Mouse (Mus musculus) heart, embryonic 13.5 days (tissue): ENCODE data around the gene Vwa8. TPM values are rescaled to one million over a fixed set of nuclear protein-coding genes. Genes with fewer than 3 reads are reported as not detected.

Source experiments
- ATAC-seq: fragments of 200-750 bp; cut with Nextera tagmentation; 2 replicates; pipeline ENCODE4 v1.8.0; 2017; ENCODE audit warnings: moderate TSS enrichment; ENCODE audit not compliant: insufficient number of reproducible peaks, low FRiP score, low TSS enrichment; ENCODE audit errors: extremely low read depth
- H3K27ac ChIP-seq: fragments of 300-500 bp; sonication (generic); replicated peaks from 2 replicates; pipeline ENCODE4 v1.5.1; 2015; ENCODE audit warnings: moderate library complexity, mild to moderate bottlenecking, inconsistent platforms
- H3K27me3 ChIP-seq: fragments of 300-500 bp; sonication (generic); replicated peaks from 2 replicates; pipeline ENCODE4 v1.6.1; 2015; ENCODE audit warnings: mild to moderate bottlenecking, inconsistent platforms
- H3K36me3 ChIP-seq: fragments of 300-500 bp; sonication (generic); 2 replicates; pipeline ENCODE4 v1.6.1; 2015; ENCODE audit warnings: mild to moderate bottlenecking, inconsistent platforms
- H3K4me1 ChIP-seq: fragments of 300-500 bp; sonication (generic); 2 replicates; pipeline ENCODE4 v1.6.1; 2015; ENCODE audit warnings: inconsistent platforms
- H3K4me2 ChIP-seq: fragments of 300-500 bp; sonication (generic); 2 replicates; pipeline ENCODE4 v1.6.1; 2015; ENCODE audit warnings: inconsistent platforms, mild to moderate bottlenecking, moderate library complexity
- H3K4me3 ChIP-seq: fragments of 300-500 bp; sonication (generic); 2 replicates; pipeline ENCODE4 v1.5.1; 2015; ENCODE audit warnings: moderate library complexity, mild to moderate bottlenecking, inconsistent platforms
- H3K9ac ChIP-seq: fragments of 300-500 bp; sonication (generic); 2 replicates; pipeline ENCODE4 v1.6.1; 2015; ENCODE audit warnings: inconsistent platforms, mild to moderate bottlenecking, moderate library complexity
- H3K9me3 ChIP-seq: fragments of 300-500 bp; sonication (generic); 2 replicates; pipeline ENCODE4 v1.6.1; 2016; ENCODE audit warnings: inconsistent platforms
- WGBS: fragments of 180-500 bp; shearing (Covaris S2); methylation state at CpG from one replicate; pipeline ENCODE4 v1.1.7; 2015; ENCODE audit warnings: mixed read lengths; 5-methylcytosine and 5-hydroxymethylcytosine counted together
- polyA plus RNA-seq: library from polyadenylated mRNA; unstranded; fragments of >200 nt; fragmentation: Nextera tagmentation; extraction: Ambion mirVana; gene quantifications from 2 replicates; pipeline ENCODE4 v1.2.1, GENCODE M21; 2015

Gene Vwa8
- polyA plus RNA-seq, 1 experiment from 2014 or later, result 14.9 TPM

GRCm38 (mm10) chr14:79124643-79125042 is 275.8 kb downstream of the Vwa8 start:
- WGBS, result 53% methylated on average over 5 of the region's 5 CpGs
- H3K36me3 ChIP-seq, result no peaks in the 10 kb centered on the region
- H3K4me3 ChIP-seq, result no peak overlapping the region
- H3K27me3 ChIP-seq, result no peaks in the 10 kb centered on the region
- no peak overlapping the region for H3K4me2 ChIP-seq
- no peak overlapping the region for H3K27ac ChIP-seq
- H3K9ac ChIP-seq, result no peak overlapping the region
- no peaks in the 10 kb centered on the region for H3K9me3 ChIP-seq
- H3K4me1 ChIP-seq, result peaks cover 11% of the 10 kb centered on the region
- no peak for ATAC-seq

GRCm38 (mm10) chr14:79126176-79126575 is 277.3 kb downstream of the Vwa8 start:
- Histone ChIP-seq H3K4me1 (peaks cover 11% of the 10 kb centered on the region), H3K27ac (no peak overlapping the region), H3K27me3 (no peaks in the 10 kb centered on the region), H3K36me3 (no peaks in the 10 kb centered on the region), H3K4me2 (no peak overlapping the region), H3K9ac (no peak overlapping the region), H3K4me3 (no peak overlapping the region), H3K9me3 (no peaks in the 10 kb centered on the region)
- ATAC-seq, result no peak
- WGBS, result 79% methylated on average over 5 of the region's 5 CpGs

DNA sequence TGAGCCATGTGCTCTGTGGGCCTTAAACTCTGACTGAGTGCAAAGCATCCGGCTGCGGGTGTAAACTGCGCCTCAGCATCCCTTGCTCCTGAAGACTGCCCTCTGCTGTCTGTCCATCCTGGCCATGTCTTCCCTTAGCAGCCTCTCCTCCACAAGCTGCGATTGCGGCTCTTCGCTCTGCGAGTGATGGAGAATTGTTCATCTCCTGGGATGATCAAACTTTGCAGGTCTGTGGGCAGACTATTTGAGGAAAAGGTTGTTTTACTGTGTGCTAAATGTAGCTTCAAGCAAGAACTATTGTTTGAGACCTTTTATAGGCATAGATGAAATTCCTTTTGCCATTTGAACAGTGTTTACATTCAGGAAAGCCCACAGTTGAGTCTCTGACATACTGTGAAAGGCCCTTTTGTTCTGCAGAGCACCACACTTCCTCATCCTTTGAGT is 286.1 kb downstream of the Vwa8 start:
- Histone ChIP-seq H3K9me3 (no peaks in the 10 kb centered on the region), H3K4me3 (no peak overlapping the region), H3K9ac (no peak overlapping the region), H3K27ac (no peak overlapping the region), H3K27me3 (no peaks in the 10 kb centered on the region), H3K36me3 (no peaks in the 10 kb centered on the region; the same call in 1 of the 2 replicates), H3K4me1 (peaks cover 1% of the 10 kb centered on the region), H3K4me2 (no peak overlapping the region)
- 32% methylated on average over 7 of the region's 7 CpGs for WGBS
- ATAC-seq, result no peak

GRCm38 (mm10) chr14:79135441-79135840 is 286.6 kb downstream of the Vwa8 start:
- Histone ChIP-seq H3K4me3 (no peak overlapping the region), H3K4me2 (no peak overlapping the region), H3K9ac (no peak overlapping the region), H3K4me1 (peaks cover 7% of the 10 kb centered on the region), H3K27ac (no peak overlapping the region), H3K9me3 (no peaks in the 10 kb centered on the region), H3K36me3 (no peaks in the 10 kb centered on the region; the same call in 1 of the 2 replicates), H3K27me3 (no peaks in the 10 kb centered on the region)
- no peak for ATAC-seq
- 77% methylated on average over 7 of the region's 7 CpGs for WGBS

GRCm38 (mm10) chr14:79136585-79136984 is 287.7 kb downstream of the Vwa8 start:
- no peak overlapping the region for H3K4me2 ChIP-seq
- no peak overlapping the region for H3K4me3 ChIP-seq
- no peak for ATAC-seq
- H3K9ac ChIP-seq, result no peak overlapping the region
- H3K4me1 ChIP-seq, result peaks cover 17% of the 10 kb centered on the region
- no peaks in the 10 kb centered on the region for H3K27me3 ChIP-seq
- H3K36me3 ChIP-seq, result no peaks in the 10 kb centered on the region; the same call in 1 of the 2 replicates
- WGBS, result 86% methylated on average over 3 of the region's 3 CpGs
- no peak overlapping the region for H3K27ac ChIP-seq
- H3K9me3 ChIP-seq, result no peaks in the 10 kb centered on the region

DNA sequence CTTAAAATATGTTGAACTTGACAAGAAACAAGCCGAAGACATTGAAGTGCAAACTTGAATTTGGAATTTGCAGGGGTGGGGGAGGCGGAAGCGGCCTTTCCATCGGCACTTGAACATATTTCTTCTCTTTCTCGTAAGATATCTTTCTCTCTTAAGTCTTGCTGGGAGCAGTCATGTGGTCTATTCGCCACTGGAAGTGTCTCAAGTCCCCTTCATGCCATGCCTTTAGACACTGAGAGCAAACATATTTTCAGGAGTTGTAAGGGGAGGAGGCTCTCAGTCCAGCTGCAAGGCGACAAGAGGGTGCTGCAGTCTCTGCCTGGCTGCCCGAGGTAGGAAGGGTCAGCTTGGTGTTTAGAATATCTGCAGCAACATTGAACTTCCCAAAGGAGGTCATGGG is 288.2 kb downstream of the Vwa8 start:
- H3K27ac ChIP-seq, result no peak overlapping the region
- no peaks in the 10 kb centered on the region for H3K9me3 ChIP-seq
- 66% methylated on average over 8 of the region's 8 CpGs for WGBS
- H3K27me3 ChIP-seq, result no peaks in the 10 kb centered on the region
- no peak for ATAC-seq
- H3K9ac ChIP-seq, result no peak overlapping the region
- no peak overlapping the region for H3K4me3 ChIP-seq
- peaks cover 17% of the 10 kb centered on the region for H3K4me1 ChIP-seq
- H3K36me3 ChIP-seq, result no peaks in the 10 kb centered on the region; the same call in 1 of the 2 replicates
- no peak overlapping the region for H3K4me2 ChIP-seq

DNA sequence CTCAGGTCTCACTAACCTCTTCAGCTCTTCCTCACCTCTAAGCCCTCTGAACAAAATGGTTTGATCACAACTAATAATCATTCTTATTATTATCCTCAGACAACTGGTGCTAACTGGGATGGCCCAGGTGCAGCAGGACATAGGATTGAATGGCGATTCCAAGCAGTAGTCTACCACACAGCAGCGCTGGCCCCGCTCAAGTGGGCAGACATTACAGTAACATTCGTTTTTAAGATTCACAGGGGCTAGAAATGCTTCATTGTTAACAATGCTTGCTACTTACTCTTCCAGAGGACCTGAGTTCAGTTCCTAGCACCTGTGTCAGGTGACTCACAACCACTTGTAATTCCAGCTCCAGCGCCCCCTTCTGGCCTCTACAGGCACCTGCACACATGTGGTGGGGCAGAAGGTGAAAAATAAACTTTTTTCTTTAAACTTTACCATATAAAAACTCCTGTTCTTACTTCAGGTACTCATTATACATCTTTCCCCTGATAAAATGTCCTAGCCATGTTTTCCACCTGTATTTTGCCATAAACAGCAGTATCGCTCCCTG is 290.3 kb downstream of the Vwa8 start:
- Histone ChIP-seq H3K9me3 (no peaks in the 10 kb centered on the region), H3K36me3 (no peaks in the 10 kb centered on the region; the same call in 1 of the 2 replicates), H3K4me2 (no peak overlapping the region), H3K27me3 (0 out of 2 replicates have a peak, but pooled peaks cover 3% of the 10 kb centered on the region), H3K4me3 (no peak overlapping the region), H3K9ac (no peak overlapping the region), H3K27ac (no peak overlapping the region), H3K4me1 (peaks cover 17% of the 10 kb centered on the region)
- WGBS, result 85% methylated on average over 6 of the region's 6 CpGs
- no peak for ATAC-seq

GRCm38 (mm10) chr14:79139918-79140825 is 291.3 kb downstream of the Vwa8 start:
- Histone ChIP-seq H3K4me1 (peaks cover 17% of the 10 kb centered on the region), H3K36me3 (no peaks in the 10 kb centered on the region; the same call in 1 of the 2 replicates), H3K4me2 (0 out of 2 replicates have a peak overlapping the region, but pooled peaks have one; percentile 5), H3K9ac (no peak overlapping the region), H3K9me3 (no peaks in the 10 kb centered on the region), H3K4me3 (no peak overlapping the region), H3K27me3 (0 out of 2 replicates have a peak, but pooled peaks cover 3% of the 10 kb centered on the region), H3K27ac (0 out of 2 replicates have a peak overlapping the region, but pooled peaks have one; percentile 22)
- 40% methylated on average over 19 of the region's 19 CpGs for WGBS
- ATAC-seq, result no peak

DNA sequence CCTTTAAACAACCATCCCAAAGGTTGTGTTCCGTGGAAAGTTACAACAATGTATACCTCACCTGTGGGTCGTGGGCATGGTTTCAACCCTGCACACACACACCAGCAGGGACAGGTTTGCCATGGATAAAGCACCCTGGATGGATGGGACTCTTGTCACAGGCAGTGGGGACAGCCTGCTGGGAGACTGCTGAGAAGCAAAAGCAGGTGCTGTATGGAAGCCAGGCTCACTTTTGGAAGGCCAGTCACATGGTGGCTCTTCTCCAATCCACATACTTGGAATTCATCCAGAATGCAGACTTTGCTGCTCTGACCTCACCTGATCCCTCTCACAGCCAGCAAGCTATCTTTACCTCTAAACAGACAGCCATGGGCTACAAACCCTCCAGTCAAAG is 292.0 kb downstream of the Vwa8 start:
- H3K4me1 ChIP-seq, result peaks cover 17% of the 10 kb centered on the region
- no peaks in the 10 kb centered on the region; the same call in 1 of the 2 replicates for H3K36me3 ChIP-seq
- no peaks in the 10 kb centered on the region for H3K9me3 ChIP-seq
- no peak overlapping the region for H3K4me2 ChIP-seq
- 67% methylated on average over 2 of the region's 2 CpGs for WGBS
- H3K27me3 ChIP-seq, result 0 out of 2 replicates have a peak, but pooled peaks cover 3% of the 10 kb centered on the region
- H3K9ac ChIP-seq, result no peak overlapping the region
- H3K27ac ChIP-seq, result no peak overlapping the region
- peak; percentile 58; the same call in 1 of the 2 replicates for ATAC-seq
- H3K4me3 ChIP-seq, result no peak overlapping the region

- Histone ChIP-seq H3K27me3 (0 out of 2 replicates have a peak, but pooled peaks cover 3% of the 10 kb centered on the region), H3K36me3 (no peaks in the 10 kb centered on the region; the same call in 1 of the 2 replicates), H3K4me2 (no peak overlapping the region), H3K27ac (no peak overlapping the region), H3K4me1 (peaks cover 17% of the 10 kb centered on the region), H3K9me3 (no peaks in the 10 kb centered on the region), H3K9ac (no peak overlapping the region), H3K4me3 (no peak overlapping the region)
- no peak for ATAC-seq
- 81% methylated on average over 4 of the region's 4 CpGs for WGBS
Measured at GRCm38 (mm10) chr14:79142342-79142741, 293.5 kb downstream of the Vwa8 start.

DNA sequence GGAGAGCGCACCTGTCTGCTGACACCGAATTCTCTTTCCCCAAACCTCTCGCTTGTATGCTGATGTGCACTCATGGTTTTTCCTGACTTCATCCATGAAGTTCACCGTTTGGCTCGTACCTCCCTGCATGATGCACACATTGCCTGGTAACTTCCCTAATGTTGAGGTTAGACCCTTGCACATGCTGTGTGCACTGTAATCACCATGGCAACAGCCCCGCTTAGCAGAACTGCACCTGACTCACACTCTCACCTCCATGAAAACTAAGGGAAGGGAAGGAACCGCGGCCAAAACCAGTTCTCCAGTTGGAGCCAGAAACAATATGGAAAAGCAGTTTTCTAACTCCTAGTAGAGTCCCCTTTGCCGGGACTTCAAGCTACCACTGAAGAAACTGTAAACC is 294.8 kb downstream of the Vwa8 start:
- WGBS, result 87% methylated on average over 9 of the region's 9 CpGs
- Histone ChIP-seq H3K4me3 (no peak overlapping the region), H3K27me3 (0 out of 2 replicates have a peak, but pooled peaks cover 3% of the 10 kb centered on the region), H3K9ac (no peak overlapping the region), H3K9me3 (no peaks in the 10 kb centered on the region), H3K4me1 (peaks cover 17% of the 10 kb centered on the region), H3K27ac (no peak overlapping the region), H3K4me2 (no peak overlapping the region), H3K36me3 (no peaks in the 10 kb centered on the region; the same call in 1 of the 2 replicates)
- no peak for ATAC-seq
